Mouse (Mus musculus) CD4-positive, CD25-positive, alpha-beta regulatory T cell, adult 4 months (primary cell): ENCODE measurements around the gene Lrrfip1. TPM values are rescaled to one million over a fixed set of nuclear protein-coding genes. Genes with fewer than 3 reads are reported as not detected.

Experiments
- ATAC-seq: one replicate; pipeline ENCODE4 v1.8.0; 2017
- polyA plus RNA-seq, 2 experiments: library from polyadenylated mRNA; unstranded; fragments of 100-300 nt; shearing (Covaris generic); gene quantifications; one replicate each; pipeline ENCODE4 v1.2.1; 2017

Lrrfip1 gene
- 100 to 1,000 TPM; 175 to 217 TPM for polyA plus RNA-seq

DNA sequence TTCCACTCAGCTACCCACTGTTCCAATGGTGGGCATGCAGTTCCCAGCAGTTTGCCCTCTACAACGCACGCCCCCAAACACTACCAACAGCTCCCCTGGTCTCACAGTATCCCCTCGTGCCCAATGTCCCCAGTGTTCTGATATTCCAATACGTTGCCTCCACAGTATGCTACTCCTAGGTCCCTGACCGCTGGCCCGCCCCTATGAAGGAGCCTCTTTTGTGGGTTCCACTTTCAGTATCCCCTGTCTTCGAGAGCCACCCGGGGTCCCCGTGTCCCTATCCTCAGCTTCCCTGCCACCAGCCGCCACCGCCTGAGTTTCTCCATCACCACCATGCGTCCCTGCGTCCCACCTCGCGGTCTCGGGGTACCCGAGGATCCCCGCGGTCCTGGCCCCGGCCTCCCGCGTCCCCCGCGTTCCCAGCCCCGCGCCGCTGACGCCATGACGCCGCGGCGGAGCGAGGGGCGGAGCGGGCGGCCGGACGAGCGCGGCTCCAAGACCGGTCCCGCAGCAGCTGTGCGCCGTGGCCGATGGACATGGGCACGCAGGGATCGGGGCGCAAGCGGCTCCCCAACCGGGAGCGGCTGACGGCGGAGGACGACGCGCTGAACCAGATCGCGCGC lies at the start of gene Lrrfip1:
Lrrfip1 (plus strand) TSS at position 470 of the 623 bp plus-strand sequence.
- ATAC-seq = no peak

DNA sequence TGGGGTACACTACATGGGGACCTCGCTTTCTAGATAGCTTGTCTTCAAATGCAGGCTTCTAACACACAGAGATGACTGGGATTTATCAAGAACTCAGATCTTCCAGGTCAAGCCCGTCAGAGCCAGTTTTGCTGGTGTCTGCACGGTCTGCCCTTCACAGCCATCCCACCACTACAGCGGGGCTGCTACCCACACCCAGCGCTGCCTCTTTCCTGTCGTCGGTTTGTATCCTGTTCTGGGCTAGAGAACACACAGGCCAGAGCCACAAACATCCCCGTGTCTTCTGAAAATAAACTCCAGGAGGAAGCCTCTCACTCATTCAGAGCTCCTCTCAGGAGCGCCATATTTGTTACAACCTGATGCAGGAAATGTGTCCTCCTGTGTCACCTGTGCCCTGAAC lies 49.2 kb upstream of the Lrrfip1 start:
- no peak for ATAC-seq

DNA sequence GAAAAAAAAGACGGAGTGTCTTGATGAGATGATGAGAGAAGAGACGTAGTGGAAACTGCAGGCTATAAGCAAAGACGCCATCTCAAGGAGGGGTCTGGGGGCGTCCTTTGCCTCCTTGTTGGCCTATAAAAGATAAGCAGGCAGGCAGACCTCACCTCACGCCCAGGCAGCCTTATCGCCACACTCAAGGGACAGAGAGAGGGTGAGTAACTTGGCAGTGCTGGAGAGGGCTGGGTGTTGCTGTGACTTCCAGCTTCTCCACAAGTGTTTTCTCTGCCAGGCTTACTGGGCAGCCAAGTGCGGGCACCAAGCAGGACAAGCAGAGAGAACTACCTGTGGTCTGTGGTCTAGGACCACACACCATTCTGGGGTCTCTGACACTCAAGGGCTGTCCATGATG lies 46.9 kb upstream of the Lrrfip1 start:
- no peak for ATAC-seq

DNA sequence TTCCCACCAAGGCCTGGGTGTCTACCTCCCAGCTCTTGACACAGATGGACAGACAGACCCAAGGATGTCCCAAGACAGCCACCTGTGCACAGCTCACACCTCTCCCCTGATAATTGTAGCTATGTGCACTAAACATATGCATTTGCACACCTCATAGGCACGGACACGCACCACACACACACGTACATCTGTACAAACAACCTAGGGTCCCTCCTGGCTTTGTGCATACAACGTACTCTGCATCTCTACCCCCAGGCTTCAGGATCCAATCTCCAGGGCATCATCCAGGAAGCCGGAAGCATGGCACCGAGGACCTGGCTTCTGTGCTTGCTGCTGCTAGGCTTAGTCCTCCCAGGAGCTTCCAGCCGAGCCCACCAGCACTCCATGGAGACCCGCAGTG lies 45.7 kb upstream of the Lrrfip1 start, which contains the start of gene Prlh:
Prlh (plus strand) TSS at position 301 of the 400 bp plus-strand sequence.
- ATAC-seq = no peak

DNA sequence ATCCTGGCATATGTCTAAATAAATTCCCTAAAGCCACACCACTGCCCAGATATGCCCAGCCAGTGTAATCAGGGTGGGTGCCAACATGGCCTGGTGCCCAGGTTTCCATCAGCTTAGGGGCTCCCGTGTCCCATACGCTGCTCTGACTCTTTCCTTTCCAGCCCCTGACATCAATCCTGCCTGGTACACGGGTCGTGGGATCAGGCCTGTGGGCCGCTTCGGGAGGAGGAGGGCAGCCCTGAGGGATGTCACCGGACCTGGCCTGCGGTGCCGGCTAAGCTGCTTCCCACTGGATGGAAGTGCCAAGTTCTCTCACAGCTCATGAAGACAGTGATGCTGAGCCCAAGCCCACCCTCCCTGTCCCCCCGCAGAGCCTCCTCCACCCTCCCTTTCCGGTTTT lies 44.8 kb upstream of the Lrrfip1 start:
- no peak for ATAC-seq

DNA sequence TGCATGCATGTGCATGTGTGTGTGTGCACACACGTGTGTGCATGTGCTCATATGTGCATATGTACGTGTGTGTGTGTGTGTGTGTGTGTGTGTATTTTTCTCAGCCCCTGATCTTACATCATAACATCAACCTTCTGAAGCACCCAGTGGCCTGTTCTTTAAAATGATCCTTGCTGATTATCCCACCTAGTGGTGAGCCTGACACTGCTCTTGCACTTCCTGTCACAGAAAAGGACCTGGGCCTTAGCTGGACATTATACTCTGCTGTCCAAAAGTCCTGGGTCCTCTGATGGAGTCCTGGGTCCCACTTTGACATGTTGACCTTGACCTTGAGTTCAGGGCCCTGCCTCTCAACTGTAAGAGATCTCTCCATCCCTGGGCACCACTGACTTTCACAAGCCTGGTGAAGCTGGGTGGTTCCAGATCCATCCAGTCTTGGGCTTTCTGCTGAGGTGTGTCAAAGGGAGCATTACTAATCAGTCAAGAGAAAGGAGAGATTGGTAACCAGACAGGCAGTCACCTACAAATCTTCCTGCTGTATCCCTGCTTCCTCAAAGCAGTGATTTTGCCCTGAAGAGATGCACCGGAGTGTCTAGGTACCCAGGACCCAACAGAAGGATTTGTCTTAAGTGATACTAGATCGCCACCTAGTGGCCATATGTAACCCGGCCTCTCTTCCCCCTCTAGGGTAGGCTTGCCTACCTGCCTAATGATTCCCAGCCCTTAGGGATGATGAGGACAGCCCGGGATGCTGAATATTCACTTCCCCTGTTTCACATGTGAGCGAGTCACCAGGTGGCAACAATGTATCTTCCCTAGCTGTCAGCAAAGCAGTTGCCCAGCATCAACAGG lies 42.1 kb upstream of the Lrrfip1 start:
- peak; percentile 41 for ATAC-seq

DNA sequence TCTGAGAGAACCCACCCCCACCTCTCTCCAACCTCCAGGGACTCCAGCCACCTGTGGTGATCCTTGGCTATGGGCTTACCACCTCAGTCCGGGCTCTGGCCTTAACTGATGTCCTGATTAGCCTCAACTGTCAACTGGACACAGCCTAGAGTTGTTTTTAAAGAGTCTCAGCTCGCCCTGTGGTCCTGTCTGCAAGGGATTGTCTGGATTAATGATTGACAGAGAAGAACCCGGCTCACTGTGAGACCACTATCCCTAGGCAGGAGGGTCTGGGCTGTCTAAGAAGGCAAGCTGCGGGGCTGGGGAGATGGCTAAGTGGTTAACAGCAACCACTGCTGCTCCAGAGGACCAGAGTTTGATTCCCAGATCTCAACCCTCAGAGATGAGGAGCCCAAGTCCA lies 36.0 kb upstream of the Lrrfip1 start:
- ATAC-seq = no peak

DNA sequence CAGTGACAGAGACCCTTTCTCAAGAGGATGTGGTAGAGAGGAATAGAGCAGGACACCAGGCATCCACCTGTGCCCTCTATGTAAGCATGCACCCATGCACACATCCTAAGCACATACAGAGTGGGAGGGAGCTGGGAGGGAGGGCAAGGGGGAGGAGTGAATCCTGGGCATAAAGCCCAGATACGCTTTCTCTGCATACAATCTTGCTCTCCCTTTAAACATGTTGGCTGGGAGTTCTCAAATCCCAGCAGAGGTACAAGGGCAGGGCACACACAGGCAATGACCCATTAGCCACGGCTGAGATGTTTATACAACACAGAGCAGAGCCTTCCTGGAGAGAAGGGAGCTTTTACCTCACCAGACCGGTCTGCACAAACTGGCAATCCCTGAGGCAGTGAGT lies 35.5 kb upstream of the Lrrfip1 start:
- no peak for ATAC-seq

DNA sequence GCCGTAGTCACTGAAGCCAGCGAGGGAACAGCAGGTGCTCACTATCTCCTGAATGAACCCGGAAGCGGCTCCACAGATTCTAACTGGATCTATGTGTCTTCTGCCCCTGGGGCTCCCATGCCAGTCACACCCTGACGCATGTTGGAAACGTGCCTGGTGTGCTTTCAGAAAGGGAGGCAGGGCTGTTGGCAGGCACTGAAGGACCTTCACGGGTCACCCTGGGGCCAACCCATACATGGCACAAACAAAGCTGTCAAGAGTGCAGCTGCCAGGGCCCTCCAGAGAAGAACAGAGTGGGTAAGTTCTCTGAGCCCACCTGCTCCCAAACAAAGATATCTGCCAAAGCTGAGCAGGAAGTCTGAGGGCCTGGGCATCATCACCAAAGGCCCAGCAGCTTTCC lies 31.0 kb upstream of the Lrrfip1 start:
- ATAC-seq = no peak

DNA sequence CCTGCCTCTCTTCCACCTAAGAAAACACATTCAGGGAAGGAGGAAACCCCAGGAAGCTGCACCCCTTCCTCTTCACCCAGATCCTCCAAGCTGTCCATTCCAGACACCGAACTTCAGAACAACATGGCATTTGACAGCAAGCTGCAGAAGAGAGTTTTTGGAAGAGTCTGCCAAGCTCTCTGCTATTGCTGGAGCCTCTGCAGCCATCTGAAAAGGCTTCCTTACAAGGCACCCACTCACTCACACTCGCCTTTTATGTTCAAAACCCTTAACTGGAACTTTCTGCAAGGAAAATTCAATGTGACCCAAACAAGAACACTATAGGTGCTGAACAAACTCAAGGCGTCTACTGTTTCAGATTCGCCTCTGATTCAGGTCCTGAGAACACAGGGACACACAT lies 29.9 kb upstream of the Lrrfip1 start:
- no peak for ATAC-seq

DNA sequence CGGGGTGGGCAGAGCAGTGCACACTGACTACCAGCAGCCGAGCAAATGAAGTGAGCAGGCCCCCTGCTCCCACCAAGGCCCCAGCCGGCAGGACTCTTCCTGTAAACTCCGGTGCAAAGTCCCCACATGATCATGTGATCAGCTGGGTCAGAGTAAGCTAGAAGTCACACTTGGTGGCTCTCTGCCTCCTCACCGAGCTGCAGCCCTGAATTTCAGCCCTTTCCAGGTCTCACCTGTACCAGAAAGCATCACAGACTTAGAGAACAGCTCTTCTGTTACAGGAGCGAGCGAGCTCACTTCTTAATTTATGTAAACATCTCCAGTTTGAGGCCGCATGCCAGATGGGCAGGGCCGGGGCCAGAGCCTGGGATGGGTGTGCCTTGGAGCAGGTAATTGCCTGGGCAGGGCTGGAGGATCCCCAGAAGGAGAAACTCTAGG lies 29.2 kb upstream of the Lrrfip1 start, which contains the start of gene Rab17:
Rab17 (minus strand) TSS at position 315 of the 438 bp plus-strand sequence.
- no peak for ATAC-seq

DNA sequence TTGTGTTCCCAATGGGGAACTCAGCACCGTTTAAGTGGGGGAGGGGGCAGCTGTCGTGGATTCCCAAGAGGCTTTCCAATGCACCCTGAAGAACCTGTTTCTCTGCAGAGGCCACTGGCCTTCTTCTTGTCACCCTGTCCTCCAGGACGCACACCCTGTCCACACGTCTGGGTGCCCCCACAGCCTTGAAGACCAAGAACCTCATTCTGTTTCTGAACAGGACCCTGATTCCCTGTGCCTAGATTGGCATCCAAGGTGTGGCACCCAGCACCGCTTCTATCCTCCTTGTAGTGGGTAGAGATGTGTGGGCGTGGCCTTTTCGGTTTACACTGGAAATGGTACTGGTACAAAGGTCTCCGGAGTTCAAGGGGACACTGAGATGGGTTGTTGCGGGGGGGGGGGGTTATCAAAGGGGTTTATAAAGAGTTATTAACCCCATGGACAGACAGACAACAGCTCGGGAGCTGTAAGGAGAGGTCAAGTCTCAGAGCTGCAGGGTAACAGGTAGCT lies 28.6 kb upstream of the Lrrfip1 start:
- no peak for ATAC-seq

DNA sequence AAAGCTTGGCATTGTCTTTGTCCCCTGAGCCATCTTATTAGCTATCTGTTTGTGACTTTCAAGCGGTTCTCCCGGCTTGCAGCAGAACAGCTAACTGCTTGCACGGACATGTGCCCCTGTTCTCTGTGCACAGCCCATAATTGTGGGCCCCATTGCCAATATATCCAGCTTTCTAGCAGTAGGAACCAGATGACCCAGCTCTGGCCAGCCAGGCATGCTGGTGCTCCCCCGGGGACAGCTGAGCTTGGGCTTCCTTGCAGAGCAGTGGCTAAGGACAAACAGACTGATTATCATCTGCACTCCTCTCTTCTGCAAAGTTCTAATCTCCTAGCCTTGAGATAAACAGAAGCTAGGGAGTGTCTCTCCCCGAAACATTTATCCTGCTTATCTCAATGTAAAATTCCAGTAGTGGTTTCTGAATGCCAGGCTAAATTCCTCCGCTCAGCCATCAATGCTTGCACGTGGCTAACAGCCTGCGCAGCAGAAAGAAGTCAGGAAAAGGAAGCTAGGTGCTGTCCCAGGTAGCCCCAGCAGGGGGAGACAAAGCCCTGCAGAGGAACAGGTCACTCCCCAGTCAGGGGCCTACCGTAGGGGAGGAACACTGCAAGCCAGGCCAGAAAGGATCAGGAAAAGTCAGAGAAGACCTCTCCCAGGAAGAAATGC lies 25.5 kb upstream of the Lrrfip1 start:
- ATAC-seq = peak; percentile 80

DNA sequence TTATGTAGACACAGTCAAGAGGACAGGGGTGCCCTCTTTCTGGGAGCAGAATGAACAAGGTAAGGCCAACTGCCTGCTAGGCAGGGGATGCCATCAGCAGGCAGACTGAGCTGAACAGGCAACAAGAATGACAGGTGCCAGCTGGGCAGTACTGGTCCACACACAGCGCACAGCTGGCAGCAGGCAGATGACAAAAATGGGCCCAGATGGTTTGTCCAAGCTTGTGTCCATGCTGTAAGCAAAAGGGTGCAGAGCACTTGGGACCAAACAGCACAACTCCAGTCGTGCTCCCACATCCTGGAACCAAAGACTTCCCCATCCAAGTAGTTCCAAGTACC lies 25.0 kb upstream of the Lrrfip1 start:
- ATAC-seq = no peak

DNA sequence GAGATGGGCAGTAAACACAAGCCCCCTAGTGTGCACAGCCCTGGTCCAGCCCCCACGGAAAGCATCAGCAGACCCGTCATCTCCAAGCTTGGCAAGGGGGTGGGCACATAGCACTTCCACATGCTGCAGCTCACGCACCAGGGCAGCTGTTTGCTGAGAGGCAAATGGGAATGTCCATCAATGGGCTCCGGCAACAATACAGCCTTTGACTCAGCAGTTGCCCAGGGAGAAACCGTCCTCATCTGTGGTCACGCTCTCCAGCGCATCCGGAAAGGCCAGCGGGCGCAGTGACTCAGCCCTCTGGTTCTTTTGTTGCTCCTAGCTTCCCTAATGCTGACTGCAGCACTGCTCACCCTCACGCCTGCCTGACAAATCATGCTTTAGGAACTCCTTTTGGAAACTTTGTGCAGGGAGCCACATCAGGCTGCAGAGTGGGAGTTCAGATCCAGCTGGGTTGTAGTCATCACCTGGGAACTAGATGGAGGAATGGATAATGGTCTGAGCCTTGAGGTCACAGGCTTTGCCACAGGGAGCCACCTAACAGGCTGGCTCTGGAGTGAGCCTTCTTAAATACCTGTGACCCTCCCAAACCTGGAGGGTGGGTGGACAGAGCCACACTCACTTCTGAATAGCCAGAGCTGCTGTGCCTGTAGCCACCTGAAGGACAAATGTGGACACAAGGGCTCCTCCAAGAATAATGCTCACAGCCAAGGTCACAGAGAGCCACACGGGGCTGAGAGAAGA lies 23.5 kb upstream of the Lrrfip1 start:
- ATAC-seq = no peak

DNA sequence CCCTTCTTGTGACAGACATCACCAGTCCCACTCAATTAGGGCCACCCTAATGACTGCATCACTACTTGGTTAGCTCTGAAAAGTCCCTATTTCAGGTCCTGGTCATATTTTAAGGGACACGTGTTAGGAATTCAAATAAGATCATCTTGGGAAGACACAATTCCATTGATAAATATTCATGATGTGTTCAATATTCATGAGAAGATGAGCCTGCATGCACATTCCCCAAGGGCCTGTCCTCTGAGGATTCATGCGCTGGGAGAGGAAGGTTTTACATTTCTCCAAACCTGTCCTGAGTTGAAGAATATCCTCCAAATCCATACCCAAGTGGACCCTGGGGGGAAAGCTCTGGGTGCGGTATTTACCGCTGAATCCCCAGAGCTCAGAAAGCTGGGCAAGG lies 22.6 kb upstream of the Lrrfip1 start:
- ATAC-seq = no peak

DNA sequence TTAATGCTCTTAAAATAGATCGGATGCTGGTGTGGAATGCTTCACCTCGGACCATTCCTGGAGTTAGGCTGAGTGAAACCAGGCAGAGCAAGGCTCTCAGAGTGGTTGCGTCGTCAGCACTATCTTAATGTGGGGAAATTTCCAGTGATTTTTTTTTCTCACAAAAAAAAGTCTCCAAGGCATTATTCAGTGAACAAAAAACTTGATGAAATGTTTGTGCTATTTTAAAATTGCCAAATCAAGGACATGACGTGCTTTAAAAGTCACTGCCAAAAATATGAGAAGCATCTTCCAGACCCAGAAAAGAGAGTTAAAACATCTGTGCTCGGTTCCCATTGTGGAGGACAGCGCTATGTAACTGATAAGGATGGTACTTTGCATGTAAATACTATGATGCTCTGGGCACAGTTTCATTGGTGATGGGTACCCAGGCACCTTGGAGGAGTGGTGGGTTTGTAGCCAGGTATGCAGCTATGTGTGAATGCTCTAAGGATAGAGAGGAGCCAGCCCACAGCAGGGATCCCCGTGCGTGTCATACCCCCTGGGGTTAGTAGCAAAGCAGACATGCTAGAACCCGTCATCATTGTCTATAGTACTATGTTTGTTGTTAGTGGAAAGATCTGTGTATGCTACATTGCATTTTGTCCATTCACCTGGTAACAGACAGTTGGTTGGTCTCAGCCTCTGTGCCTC lies 17.8 kb upstream of the Lrrfip1 start:
- ATAC-seq = no peak

DNA sequence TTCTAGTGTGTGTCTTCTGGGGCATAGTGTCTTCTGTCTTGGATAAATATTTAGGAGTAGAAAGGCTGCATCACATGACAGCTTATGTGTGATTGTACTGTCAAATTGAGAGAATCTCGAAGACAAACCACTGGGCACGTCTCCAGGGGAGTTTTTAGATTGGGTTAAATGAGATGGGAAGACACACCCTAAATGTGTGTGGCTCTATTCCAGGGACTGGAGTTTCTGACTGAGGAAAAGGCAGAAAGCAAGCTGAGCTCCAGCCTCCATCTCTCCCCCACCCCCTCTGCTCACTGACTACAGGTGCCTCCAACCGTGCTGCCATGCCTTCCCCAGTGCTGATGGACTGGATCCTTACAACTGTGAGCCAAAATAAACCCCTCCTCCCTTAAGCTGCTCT lies 17.2 kb upstream of the Lrrfip1 start:
- ATAC-seq = no peak

DNA sequence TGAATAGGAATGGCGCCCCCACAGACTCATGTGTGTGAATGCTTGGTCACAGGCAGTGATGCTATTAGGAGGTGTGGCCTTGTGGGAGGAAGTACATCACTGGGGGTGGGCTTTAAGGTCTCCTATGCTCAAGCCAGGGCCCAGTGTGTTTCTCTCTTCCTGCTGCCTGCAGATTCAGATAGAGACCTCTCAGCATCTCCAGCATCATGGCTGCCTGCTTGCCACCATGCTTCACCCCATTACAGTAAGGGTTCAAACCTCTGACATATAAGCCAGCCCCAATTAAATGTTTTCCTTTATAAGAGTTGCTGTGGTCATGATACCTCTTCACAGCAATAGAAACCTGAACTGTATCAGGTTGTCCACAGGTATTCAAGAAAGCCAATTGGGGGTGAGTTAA lies 2.6 kb upstream of the Lrrfip1 start:
- ATAC-seq = no peak

DNA sequence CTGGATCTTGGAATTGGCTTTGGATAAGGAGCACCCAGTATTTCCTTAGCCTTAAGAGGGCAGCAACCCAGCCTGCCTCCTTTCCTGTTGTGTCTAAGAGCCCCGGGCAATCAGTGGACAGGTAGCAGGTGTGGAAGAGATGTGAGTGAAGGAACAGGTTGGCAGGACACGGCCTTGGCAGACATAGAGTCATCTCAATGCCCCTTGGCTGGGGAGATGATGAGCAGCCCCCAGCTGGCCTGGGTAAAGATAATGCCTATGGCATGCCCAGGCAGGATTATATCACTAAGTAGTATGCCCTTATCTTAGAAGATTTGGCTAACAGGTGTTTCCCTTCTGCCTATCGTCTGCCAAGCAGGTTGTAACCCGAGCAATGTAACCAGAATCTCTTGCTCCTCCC lies 1.4 kb upstream of the Lrrfip1 start:
- ATAC-seq = no peak

DNA sequence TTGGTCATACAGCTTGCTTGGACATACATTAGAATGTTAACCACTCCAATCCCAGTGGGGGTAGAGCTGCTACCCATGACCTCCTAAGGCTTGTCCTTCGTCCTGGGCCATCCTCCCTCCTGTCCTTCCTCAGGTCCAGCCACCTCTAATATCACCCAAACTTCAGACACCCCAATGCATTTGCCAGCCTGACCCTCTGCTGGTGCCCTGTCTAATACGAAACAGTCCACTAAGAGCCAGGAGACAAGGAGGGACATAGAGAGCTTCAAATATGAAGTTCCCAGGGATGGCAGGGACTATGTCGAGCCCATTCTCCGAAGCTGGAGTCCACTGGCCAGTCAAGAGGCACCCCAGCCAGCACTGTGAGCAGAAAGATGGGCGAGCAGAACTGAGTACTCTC lies 896 bp upstream of the Lrrfip1 start:
- no peak for ATAC-seq
